Mouse (Mus musculus): ENCODE results near the gene Trit1.

Trit1 gene

DNA sequence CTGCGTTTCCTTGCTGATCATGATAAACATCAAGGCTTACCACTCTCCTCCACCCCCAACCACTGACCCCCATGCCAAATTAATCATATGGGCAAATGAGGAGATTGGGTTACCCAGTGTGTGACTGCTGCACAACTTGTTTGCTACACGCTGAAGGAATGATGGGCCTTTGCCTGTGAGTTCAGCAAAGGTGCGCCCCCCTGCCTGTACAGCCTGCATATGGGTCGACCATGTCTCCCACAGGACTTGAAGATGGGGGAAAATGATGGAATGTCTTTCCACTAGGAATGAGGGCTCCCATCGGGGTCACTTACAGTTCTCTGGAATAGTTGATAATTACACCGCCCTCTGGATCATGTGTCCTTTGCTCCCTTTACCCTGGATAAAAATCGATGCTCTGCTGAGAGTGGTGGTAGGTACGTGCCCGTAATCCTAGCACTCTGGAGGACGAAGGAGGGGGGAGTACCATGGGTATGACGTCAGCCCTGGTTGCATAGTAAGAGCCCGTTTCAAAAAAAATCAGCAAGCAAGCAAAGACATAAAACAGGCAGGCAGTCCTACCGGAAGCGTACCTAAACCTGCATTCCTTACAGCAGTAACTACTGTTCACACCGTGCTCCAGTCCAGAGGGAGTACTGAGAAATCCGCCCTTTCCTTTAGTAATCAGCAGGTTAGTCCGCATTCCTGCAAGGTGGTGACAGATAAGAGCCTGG, 76.8 kb downstream of the Trit1 start:
- no peak for ATAC-seq (ENCODE audit: insufficient number of reproducible peaks, low FRiP score, low TSS enrichment)

DNA sequence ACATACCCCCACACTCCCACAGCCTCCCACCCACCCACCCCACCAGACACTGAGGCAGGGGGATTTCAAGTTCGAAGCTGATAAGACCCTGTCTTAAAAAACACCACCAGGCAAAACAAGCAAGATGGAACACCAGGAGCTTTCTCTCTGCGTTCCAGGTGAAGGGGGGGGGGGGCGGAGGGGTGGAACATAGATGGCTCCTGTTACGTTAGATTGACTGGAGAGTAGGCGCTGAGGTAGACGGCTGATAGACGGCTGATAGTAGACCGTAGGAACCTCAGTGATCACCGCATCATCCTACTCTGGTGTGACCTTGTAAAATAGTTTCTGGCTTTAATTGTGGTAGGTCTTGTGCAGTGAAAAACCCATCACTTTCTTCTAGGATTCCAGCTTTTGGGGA, 77.5 kb downstream of the Trit1 start:
- ATAC-seq (ENCODE audit: insufficient number of reproducible peaks, low FRiP score, low TSS enrichment): no peak

All from cerebellum, adult (tissue).